Mouse (Mus musculus) cerebellum, postnatal 10 days (tissue): ENCODE measurements at regions not wholly inside any gene's neighbourhood (a gene's known extent, or its start where the extent isn't known, plus 50 kb on each side); places are given as distances from the start of the nearest gene placed in this dataset.
A peak's percentile ranks its signal among the peaks of the same experiment; 100 is the strongest.
"Not testable (repeated sequence)": the region's sequence is repeated elsewhere in the genome, so short reads cannot be mapped to it uniquely, and the experiment has no call there.

Source experiments
- DNase-seq, 2 experiments: peaks; one replicate each; pipeline ENCODE4 v3.0.0; 2021; ENCODE audit warnings: mixed read lengths in 2 of 2

DNA sequence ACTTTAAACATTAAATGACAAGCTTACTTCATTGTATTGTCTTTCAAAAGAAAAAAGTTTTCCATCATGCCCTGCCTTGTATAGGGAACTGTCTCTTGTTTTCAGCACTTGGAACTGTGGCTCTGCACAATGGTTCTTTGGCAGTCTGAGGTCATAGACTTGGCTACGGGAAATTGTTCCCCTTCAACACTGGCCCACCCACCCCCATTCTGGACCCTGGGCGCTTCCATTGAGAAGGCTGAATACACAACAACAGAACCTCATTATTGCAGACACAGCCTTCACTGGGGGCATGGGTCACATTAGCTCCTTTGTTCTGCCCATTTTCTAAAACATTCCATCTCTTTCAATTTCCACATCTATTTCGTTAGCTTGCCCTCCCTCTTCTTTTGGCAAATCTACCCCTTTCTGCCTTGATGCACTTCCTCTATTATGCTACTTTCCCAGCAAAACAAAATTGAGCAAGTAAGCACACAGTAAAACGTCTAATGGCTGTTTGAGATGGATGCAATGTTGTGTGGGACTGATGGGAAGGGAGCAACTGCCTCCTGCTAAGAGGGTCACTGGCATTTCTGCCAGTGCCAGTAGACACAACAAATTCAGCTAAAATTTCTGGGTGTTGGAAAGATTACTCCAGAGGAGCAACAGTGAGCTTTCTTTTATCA, 136.0 kb upstream of the Mad2l1 start:
- peak; percentile 4 to 13 for DNase-seq

DNA sequence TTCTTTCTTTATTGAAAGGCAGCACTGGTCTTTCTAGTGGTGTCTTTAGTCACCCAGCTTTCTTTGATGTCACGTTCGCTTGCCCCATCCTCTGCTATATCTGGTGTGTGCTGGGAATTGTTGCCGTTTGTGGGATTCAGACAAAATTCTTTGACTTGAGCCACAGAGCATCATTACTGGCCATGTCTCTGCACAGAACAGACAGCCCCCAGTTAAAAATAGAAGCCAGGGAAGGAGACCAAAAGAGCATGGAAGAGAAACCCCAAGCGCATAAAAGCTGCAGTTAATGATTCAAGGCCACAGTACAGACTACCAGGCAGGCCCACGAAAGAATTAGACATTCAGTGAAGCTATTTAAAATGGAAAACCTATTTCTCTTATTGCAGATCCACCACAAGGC, 133.7 kb upstream of the Mad2l1 start:
- peak in 1 of 2 experiments; percentile 1 for DNase-seq

DNA sequence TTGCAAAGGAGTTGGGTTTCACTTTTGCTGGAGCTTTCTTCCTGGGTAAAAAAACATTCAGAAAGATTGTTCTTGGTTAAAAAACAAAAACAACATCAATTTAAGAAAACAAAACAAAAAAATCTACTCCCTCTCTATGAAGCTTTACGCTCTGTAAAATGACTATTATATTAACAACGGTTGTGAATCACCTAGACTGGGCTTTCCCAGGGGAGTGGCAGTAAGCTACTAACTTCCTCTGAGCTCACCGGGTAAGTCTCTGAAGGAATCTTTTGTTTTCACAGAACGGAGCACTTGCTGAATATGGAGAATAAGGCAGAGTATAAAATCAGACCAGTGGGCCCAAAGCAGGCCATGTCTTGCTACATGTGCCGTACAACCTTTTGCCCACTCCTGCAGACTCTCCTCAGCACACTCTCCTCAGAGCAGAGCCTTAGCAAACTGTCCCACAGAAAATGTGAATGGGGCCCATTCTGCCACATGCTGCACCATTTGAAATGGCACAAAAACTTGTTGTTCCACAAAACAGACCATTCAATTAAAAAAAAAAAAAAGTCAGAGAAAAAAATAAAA, 133.2 kb upstream of the Mad2l1 start:
- peak in 1 of 2 experiments; percentile 3 for DNase-seq

DNA sequence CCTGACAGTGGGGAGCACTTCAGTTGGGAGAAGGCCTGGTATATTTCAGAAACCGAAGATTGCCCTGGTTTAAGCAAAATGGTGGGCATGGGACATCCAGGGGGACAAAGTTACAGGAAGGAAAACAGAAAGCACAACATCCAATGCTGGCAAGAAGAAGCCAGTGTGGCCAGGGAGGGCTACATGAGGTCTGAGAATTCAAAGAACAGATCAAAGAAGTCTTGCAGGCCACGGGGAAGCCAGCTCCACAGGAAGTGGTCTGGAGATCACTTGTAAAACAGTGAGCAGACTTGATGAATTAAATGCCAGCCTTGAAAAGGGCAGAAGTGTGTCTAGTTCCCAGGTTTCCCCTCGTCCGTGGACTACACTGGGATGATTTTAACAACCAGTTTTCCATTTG, 120.4 kb upstream of the Mad2l1 start:
- no peak for DNase-seq

DNA sequence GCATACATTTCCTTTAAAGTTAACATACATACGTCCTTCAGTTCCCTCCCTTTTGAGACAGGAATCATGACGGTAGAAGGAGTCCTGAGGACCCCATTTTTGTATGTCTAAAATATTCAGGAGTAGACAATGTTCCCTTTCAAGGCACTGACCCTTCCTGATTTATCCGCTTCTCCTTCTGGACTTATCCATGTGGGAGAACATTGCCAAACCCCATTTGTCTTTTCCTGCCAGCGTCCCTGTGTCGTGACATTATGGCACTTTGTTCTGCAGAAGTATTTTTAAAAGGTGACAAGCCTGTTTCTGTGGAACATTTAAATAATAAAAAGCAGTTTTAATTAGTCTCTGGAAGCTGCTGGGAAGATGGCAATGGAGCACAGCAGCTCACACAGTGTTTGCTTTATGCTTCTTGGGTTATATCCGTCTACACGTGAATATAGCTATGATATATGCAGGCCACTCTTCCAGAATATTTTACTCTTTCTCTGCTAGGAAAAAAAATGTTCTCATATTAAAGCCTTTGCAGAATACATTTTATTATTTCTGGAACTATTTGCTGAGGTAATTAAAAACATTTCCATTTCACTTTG, 115.6 kb upstream of the Mad2l1 start:
- peak; percentile 18 to 30 for DNase-seq

DNA sequence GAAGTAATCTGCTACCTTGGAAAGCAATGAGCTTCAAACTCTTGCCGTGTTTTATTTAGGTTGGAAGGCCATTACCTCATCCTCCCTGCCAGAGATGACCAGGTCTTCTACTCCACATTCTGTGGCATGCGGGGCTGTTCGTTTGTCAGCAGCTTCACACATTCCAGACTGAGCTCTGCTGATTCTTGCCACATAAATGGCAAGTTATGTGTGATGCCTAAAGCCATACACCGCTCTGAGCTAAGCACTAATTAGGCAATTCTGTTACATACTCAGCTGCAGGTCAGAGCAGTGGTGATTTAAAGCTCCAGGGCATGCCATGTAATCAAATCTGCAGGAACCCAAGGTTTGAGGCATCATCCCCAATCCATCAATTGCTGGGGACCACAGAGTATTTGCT, 106.8 kb upstream of the Mad2l1 start:
- no peak for DNase-seq

DNA sequence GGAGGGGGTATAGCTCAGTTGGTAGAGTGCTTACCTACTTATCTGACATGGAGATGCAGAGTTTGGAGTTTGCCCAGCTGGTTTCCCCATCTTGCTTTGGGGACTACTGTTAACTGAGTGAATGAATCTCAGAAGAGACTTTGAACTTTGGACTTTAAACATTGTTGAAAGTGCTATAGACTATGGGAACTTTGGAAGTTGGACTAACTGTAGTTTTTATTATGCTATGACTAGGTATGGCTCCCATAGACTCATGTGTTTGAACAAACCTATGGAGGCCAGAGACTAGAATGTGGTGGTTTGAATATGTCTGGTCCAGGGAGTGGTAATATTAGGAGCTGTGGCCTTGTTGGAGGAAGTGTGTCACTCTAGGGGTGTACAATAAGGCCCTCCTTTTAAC, 84.8 kb upstream of the Mad2l1 start:
- DNase-seq = not testable (repeated sequence)

DNA sequence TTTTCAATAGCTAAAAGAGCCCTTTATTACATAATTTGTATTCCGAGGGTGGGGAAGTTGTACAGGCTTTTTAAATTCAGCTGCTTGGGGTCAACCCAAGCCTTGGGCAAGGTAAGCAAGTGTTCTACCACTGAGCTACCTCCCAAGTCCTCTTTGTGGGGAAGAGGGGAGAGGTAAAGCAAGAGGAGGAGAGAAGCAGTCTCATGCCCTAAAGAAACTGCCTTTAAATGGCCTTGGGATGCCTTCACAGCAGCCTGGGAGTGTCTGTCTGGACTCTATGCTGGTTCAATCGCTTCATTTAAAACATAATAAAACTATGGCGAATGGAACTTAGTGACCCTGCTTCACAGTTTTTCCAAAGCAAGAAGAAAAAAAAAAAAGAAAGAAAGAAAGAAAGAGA, 77.0 kb upstream of the Mad2l1 start:
- no peak for DNase-seq

DNA sequence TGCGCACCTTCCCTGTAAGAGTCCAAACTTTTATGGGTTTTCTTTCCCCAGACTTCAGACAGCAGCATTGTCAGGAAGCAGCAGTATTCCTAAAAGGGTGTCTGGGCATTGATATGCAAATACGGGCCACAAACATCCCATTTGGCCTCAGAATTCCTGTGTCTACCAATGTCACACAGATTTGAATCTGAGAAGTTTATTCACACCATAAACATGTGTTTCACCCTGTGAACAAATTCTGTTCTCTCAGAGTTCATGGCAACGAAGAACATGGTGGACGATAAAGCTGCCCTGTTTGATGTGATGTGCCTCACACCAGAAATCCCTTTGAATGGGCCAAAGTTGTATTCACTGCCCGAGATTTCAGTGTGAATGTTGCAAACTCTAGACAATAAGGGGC, 70.7 kb upstream of the Mad2l1 start:
- no peak for DNase-seq

DNA sequence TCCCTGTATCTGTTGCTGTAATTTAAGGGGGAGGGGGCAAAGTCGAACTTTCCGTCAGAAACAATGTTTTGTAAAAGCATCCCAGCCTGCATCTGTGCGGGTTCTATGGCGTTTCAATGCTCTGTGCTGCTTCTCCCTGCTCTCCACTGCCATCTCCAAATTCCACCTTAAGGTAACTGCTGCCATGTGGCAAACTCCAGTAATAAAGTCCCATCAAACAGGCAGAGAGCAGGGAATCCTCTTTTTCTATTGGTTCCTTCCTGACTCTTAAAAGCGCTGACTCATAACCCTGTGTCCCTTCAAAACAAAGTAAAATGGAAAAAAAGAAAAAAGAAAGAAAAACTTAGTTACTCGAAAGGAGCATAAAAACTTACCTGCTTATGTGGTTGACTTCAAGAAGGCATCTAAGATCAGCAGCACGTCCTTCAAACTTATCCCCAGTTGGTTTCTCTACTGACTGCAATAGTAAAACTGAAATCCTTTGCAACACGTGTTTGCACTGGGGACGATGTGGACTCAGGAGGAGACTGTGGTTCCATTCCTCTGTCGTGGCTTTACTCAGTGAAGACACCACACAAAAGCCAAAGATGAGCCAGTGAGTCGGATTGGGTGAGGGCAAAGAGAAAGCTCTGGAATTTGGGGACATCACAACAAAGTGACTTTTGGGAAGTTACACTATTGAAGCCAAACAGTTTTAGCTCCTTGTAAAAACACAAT, 69.9 kb upstream of the Mad2l1 start:
- no peak for DNase-seq

DNA sequence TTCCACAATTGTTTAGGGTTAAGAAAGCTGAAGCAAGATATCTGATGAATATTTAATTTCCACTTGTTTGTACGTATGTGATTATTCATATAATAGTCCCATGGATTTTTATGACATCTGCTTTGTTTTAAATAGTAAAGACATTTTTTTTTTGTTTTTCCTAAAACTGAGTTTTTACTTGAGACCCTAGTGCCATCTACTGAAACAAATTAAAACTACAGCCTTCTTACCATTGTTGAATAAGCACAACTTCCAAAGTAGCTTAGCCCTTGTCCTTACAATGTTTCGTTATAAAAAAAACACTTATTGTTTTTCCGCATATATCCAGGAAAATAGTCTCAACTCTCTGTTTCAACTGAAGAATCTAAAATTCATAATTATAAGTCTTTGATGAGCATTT, 68.4 kb upstream of the Mad2l1 start:
- peak in 1 of 2 experiments; percentile 60 for DNase-seq

DNA sequence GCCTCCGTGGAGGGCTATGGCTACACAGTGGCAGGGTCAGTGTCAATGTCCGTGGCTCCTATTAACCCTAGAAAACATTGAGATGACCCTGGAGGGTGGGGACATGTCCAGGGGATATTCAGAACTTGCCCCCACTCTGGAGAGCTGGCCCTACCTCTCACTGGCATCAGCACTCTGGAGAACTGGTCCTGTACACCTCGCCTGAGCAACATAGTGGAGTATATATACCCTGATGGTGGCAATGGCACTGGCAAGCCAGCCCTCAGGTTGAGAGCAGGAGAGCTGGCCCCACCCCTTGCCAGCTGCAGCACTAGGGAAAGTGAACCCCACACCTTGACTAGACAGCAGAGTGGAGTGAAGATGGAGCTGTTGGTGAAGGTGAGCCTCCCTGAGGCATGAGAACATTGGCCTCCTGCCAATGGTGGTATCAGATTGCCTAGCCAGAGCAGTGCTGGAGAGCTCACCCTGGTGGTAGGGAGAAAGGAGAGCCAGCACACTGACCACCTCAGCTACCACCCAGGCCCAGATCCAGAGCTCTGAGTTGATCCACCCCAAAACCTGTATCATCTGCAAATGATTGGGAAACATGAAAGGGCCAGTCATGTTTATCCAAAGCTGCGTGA, 64.5 kb upstream of the Mad2l1 start:
- peak in 1 of 2 experiments; percentile 4 for DNase-seq

DNA sequence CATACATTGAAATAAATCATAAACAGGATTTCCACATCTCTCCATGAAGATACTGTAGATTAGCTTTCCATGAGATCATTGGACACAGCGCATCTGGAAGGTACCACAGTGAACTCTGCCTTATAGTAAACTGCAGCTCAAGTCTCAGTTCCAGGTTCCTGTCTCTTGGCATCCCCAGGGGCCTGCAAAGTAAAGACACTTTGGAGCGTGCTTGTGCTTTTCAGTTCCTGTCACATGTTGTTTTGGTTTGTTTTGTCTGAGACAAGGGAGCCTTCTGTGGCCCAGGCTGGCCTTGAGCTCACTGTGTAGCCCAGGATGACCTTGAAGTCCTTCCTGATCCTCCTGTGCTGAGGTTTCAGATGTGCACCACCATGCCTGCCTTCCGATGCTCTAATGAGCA, 63.4 kb upstream of the Mad2l1 start:
- no peak for DNase-seq

DNA sequence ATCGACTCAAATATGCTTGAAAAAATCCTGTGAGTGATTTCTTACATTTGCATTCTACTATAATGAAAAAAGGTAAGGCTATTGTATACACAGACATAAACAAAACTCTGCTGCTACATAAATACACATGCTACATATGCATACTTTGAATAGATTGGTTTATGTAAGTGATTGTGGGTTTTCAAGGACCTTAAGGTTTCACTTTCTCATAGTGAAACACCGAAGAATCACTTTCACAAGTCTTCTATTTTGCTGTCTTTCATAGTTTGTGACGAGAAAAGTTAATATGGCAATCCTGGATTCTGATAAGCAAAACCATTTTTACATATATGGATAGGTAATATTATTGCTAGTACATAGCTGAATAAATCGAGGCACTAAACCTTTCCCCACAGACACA, 62.5 kb upstream of the Mad2l1 start:
- DNase-seq = no peak

DNA sequence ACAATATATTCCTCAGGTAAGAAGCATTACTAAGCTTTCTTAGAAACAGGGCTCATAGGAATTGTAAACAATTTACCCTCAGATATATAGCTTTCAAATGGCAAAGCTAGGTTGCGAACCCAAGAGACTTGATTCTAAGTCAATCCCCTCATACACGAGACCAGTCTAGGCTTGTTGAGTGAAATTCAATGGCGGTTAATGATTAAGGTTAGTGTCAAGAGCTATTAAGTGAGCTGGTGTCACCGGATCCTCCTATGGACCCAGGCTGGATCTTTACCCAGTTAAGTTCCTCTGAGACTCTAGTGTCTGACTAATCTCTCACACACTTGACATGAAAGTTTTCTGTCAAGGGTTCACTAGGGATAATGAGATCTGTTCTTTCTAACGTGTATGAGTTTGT, 57.6 kb upstream of the Mad2l1 start:
- no peak for DNase-seq

DNA sequence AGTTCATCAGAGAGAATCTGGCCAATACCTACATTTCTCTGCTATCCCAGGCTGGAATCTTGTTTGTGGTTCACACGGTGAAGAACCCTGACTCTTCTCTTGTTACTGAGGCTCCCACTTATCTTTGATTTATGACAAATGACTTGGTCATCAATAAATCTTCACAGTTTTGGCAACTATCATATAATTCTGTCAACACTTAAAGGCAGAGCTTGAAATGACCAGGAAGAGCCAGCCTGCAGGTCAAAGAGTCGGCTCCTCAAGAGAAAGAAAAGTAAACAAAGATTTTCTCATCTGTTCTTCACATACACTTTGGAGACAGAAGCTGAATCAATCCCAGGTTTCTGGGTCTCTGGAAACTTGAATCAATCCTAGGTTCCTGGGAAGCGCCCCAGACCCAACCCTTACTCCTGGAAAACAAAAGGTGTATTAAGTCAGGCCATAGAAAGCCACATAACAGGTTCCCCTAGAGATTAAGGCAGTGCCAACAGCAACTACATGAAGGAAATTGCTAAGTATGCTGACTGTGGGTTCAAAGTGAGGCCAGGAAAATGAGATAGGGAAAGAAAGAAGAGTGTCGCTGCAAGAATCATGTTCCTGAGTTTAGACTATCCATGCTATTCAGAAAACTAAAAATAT, 56.7 kb upstream of the Mad2l1 start:
- DNase-seq = no peak

DNA sequence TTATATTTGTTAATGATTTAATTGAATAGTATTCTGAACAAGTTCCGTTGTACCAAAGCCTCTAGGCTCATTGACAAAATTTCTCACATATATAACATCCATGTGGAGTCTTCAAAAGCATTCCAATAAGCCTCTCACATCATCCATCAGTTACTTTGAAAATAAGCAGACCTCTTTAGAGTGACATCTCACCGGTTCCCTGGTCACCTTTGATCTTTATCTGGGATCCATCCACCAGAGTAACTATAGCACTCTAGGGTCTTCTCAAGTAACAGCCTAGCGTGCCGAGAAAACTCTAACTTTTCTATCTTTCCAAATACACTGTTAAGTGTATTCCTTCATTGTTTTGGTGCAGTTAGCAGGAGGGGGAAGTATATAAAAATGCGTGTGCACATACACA, 55.6 kb upstream of the Mad2l1 start:
- DNase-seq = no peak

DNA sequence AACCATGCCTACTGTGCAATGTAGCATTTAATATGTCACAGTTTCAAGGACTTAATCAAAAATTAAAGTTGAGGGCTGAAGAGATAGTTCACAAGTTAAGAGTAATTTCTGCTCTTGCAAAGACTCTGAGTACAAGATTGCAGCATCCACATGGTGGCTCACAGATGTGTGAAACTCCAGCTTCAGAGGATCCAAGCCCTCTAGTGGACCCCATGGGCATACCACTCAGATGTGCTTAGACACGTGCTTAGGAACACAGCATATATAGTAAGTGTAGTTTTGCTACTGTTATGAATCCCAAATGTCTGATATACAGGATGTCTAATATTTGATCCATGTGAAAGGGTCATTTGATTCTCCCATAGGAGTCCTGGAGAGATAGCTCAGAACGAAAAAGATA, 55.0 kb upstream of the Mad2l1 start:
- no peak for DNase-seq

DNA sequence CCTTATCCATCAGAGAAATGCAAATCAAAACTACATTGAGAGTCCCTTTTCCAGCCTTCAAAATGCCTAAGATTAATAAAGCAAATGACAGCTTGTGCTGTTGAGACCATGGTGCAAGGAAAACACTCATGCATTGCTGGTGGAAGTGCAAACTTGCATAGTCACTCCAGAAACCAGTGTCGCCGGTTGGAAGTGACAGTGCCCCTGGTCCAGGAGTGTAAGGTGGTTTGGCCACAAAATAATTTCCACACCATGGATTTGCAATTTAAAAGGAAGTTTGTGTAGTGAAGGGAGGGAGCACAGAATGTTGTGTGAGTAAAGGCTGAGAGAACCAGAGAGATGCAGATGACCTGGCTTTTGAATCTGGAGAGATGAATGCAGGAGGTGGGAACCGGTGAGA, 52.4 kb upstream of the Mad2l1 start:
- DNase-seq = no peak
